Mouse (Mus musculus): Measurements from ENCODE around the gene Ube2g1.
"Not testable (repeated sequence)": the region's sequence is repeated elsewhere in the genome, so short reads cannot be mapped to it uniquely, and the experiment has no call there.

Gene Ube2g1

DNA sequence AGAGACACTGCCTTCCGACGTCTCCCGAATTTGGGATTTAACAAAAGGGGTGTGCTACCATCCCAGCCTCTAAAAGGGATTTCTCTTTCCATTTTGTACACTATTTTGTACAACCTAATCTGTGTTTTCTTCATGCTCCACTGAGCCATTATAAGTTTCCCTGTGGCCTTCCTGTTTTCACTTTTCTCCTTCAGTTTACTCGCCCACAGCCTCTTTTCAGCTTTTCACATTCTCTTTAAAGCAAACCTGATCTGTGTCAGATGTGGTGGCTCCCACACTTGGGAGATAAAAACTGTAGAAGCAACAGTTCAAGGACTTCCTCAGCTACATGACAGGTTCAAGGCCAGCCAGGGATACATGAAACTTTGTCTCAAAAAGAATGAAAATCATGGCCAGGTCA is 85.3 kb downstream of the Ube2g1 start:
- DNase-seq (ENCODE audit: low spot score), result no peak

DNA sequence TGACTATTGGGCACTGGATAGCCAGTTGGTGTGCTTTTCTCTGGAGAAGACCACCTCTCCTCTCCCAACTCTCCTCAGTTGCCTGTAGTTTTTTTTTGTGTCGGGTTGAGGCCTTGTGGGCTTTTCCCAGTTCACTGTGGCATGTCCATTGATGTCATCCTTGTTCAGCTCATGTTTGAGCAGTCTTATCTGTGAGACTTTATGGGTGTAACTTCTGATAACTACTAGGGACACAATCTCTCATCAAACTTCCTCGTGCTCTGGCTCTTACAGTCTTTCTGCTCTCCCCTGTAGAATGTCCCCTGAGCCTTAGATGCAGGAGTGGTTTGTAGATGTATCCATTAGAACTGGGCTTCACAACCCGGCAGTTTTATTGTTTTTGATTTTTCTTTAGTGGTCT is 87.9 kb downstream of the Ube2g1 start:
- DNase-seq (ENCODE audit: low spot score), result no peak

- no peak for DNase-seq (ENCODE audit: low spot score)
Observed at GRCm38 (mm10) chr11:72696368-72696971, 89.4 kb downstream of the Ube2g1 start.

DNA sequence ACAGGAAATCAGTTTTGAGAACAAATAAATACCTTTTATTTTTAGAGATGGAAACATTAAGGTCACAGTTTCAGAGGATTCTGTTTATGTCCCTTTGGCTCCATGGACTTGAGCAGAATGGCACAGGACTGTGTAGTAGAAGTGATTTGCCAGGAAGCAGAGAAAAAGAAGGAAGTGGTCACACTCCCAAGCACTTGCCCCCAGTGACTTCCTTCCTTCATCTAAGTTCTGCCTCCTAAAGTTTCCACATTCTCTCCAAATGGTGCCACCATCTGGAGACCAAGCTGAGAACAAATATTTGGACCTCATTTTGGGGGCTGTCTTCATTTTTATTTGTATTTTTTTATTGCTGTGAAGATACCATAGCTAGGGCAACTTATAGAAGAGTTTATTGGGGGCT is 90.2 kb downstream of the Ube2g1 start:
- DNase-seq (ENCODE audit: low spot score), result no peak

GRCm38 (mm10) chr11:72705111-72705510 is 98.0 kb downstream of the Ube2g1 start:
- not testable (repeated sequence) for DNase-seq (ENCODE audit: low spot score)

- DNase-seq (ENCODE audit: low spot score), result no peak
Observed at GRCm38 (mm10) chr11:72712721-72713120, 105.6 kb downstream of the Ube2g1 start.

DNA sequence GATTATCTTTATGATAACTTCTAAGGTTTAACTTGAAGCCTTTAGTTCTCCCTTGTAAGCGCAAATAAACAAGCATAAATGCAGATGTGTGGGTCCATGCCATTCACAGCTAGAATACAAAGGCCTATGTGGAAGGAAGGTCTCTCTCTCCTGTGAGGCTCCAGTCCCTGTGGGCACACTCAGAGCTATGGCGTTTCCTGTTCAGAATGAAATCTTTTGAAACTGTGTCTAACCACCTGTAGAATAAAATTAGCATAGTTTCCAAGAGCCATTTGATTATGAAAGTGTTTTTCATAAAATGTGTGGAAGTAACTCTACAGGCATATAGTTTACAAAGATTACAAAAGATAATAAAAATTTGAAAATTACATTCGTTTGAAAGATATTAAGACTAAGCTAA is 111.1 kb downstream of the Ube2g1 start:
- DNase-seq (ENCODE audit: low spot score), result no peak

GRCm38 (mm10) chr11:72723165-72723564 is 116.1 kb downstream of the Ube2g1 start:
- DNase-seq (ENCODE audit: low spot score), result no peak

DNA sequence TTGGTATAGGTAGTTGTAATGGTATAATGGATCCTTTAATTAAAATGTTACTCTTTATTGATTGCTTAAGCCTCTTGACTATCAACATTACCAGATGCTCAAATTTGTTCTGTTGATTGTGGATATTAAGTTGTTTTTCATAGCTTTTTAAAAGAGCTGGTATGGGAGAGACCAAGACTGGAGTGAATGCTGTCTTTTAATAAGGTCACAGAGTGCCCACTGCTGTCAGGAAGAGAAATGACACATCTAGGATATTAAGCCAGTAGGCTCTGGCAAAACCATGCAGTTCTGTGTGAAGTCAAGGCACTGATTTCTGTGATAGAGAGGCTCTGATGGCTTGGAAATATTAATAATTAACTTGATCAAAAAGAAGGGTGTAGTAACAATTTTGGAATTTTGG is 116.8 kb downstream of the Ube2g1 start:
- DNase-seq (ENCODE audit: low spot score), result no peak

DNA sequence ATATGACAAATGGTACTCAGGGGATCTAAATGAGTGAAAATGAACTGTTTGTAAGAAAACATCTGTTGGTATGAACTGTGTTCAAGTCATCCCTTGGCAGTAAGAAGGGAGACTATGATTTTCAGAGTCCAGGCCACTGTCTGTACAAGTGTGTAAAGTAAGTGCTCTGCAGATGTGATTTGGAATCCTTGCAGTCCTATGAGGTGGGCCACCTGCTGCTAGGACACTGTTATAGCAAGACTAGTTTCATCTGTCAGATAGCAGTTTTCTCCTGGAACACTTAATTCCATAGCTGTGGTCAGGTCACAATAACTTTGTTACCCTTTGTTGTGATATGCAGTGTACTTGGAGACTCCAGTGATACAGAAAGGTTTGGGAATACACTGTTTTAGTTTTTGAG is 118.9 kb downstream of the Ube2g1 start:
- DNase-seq (ENCODE audit: low spot score), result no peak

GRCm38 (mm10) chr11:72733736-72734135 is 126.7 kb downstream of the Ube2g1 start:
- DNase-seq (ENCODE audit: low spot score), result no peak

DNA sequence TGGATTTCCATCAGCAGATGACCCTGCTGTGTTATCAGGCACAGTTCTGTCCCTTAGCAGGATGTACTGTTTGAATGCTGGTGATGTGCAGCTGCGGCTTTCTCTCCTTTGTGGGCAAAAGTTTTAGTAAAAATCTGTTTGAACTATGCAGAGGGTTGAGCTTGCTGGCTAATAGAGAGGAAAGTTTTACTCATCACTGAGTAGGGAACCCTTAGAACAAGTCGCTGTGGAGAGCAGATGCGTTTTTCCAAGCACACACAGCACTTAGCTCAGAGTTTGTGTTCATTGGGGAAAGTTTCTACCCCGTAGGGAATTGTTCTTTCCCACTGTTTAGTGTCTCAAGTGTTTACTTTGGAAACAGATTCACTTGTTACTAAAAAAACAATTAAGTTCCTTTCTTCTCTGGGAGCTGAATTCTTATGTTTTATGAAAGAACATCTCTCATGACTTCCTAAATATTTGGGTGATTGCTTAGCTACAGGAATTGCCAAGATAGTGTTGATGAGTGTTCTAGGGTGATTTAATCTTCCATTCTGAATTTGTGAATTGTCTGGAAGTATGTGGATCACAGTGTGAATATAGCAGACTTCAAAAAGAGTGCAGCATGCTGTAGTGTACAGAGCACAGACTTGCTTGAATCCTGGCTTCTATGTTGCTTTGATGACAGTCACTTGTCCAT is 127.9 kb downstream of the Ube2g1 start:
- no peak for DNase-seq (ENCODE audit: low spot score)

- no peak for DNase-seq (ENCODE audit: low spot score)
Observed at GRCm38 (mm10) chr11:72735519-72735860, 128.4 kb downstream of the Ube2g1 start.
